In genomic region chr2:166712310-166712709, GRCm38 (mm10) we compare ENCODE assay signal across 9 mouse cellular contexts. TPM values are rescaled to one million over a fixed set of nuclear protein-coding genes. Genes with fewer than 3 reads are reported as not detected.
DNase-seq lines count a peak whose midpoint lies in the region; ATAC-seq and TF ChIP-seq lines count a peak whose summit lies in the region.
"Had no signal": no experiment of that assay in that cellular context is flagged by ENCODE, and none has a peak within 500 bp of the region (broad histone marks: within the 10 kb centered on the region; RNA-seq: fewer than 3 reads in every experiment).

No protein-coding gene starts in this region.

- no peaks in the 10 kb centered on the region for H3K27me3 ChIP-seq in heart, embryonic 13.5 days (replicated peaks)
- H3K27me3 ChIP-seq in E14TG2a.4 (ENCODE audit: insufficient read depth, low read length): peaks cover 81% of the 10 kb centered on the region
- no peaks in the 10 kb centered on the region for H3K27me3 ChIP-seq in forebrain, embryonic 16.5 days (replicated peaks; ENCODE audit: control insufficient read depth, insufficient read depth, low read length)
- H3K27me3 ChIP-seq in liver, postnatal 0 days (ENCODE audit: insufficient read depth, low read length): no peaks in the 10 kb centered on the region

- peak overlapping the region; percentile 79 for H3K4me3 ChIP-seq in heart, embryonic 13.5 days
- H3K4me3 ChIP-seq in E14TG2a.4 (replicated peaks; ENCODE audit: low read length): 0 out of 2 replicates have a peak overlapping the region, but pooled peaks have one; percentile 92
- H3K4me3 ChIP-seq in forebrain, embryonic 16.5 days (replicated peaks; ENCODE audit: low read length): peak overlapping the region; percentile 76
- H3K4me3 ChIP-seq in liver, postnatal 0 days (ENCODE audit: low read depth, low read length): peak overlapping the region; percentile 94
- H3K4me3 ChIP-seq: myocyte had no signal

- no peaks in the 10 kb centered on the region for H3K36me3 ChIP-seq in heart, embryonic 13.5 days
- H3K36me3 ChIP-seq in E14TG2a.4 (ENCODE audit: insufficient read depth, low read length): no peaks in the 10 kb centered on the region
- H3K36me3 ChIP-seq in forebrain, embryonic 16.5 days (ENCODE audit: control insufficient read depth, insufficient read depth): no peaks in the 10 kb centered on the region
- H3K36me3 ChIP-seq in liver, postnatal 0 days (replicated peaks; ENCODE audit: insufficient read depth, low read length): no peaks in the 10 kb centered on the region

- no peak for DNase-seq in heart, postnatal 36 days
- no peak for DNase-seq in liver, postnatal 0 days
- DNase-seq in left cerebral cortex, adult 18-20 months (ENCODE audit: low spot score in 2 of 2): no peak
- no peak for DNase-seq in adrenal gland, adult 18-20 months (ENCODE audit: low spot score in 2 of 2)
- DNase-seq in left cerebral cortex, postnatal 4 days: no peak

- 4% methylated on average over 4 of the region's 4 CpGs for WGBS in heart, embryonic 13.5 days
- 0% methylated on average over 4 of the region's 4 CpGs for WGBS in forebrain, embryonic 16.5 days
- 0% methylated on average over 3 of the region's 4 CpGs for WGBS in liver, postnatal 0 days (ENCODE audit: insufficient replicate concordance)

- peaks cover 31% of the 10 kb centered on the region for H3K4me1 ChIP-seq in heart, embryonic 13.5 days
- H3K4me1 ChIP-seq in E14TG2a.4 (replicated peaks; ENCODE audit: low read depth, low read length): peaks cover 30% of the 10 kb centered on the region
- peaks cover 38% of the 10 kb centered on the region for H3K4me1 ChIP-seq in forebrain, embryonic 16.5 days (replicated peaks; ENCODE audit: control insufficient read depth, insufficient read depth, low read length)
- peaks cover 56% of the 10 kb centered on the region for H3K4me1 ChIP-seq in liver, postnatal 0 days (ENCODE audit: insufficient read depth)

- no peak for TF ChIP-seq EP300 in liver, postnatal 0 days (IDR thresholded peaks at IDR 0.05; ENCODE audit: low read depth)

- peak overlapping the region; percentile 90 for H3K9ac ChIP-seq in heart, embryonic 13.5 days
- H3K9ac ChIP-seq in forebrain, embryonic 16.5 days (replicated peaks; ENCODE audit: low read depth, low read length): peak overlapping the region; percentile 78; the same call in 1 of the 2 replicates
- peak overlapping the region; percentile 88 for H3K9ac ChIP-seq in liver, postnatal 0 days (replicated peaks)

- intact Hi-C loops in heart, postnatal 36 days (cut with DNase I): loop anchor here (2.0 to 5.0 kb wide), 3 partner anchors 70 to 120 kb away; no protein-coding TSS in a partner anchor
- intact Hi-C loops in left cerebral cortex, postnatal 4 days (cut with DNase I): loop anchor here (5.0 kb wide), 1 partner anchor 120 kb away; no protein-coding TSS in a partner anchor

- no peak for TF ChIP-seq CTCF in E14TG2a.4 (conservative IDR thresholded peaks at IDR 0.05; ENCODE audit: low read length)
- TF ChIP-seq CTCF in liver, postnatal 0 days (IDR thresholded peaks at IDR 0.05; ENCODE audit: low read depth): no peak

- H3K9me3 ChIP-seq in heart, embryonic 13.5 days: no peaks in the 10 kb centered on the region
- no peaks in the 10 kb centered on the region for H3K9me3 ChIP-seq in E14TG2a.4 (ENCODE audit: low read length)
- H3K9me3 ChIP-seq in forebrain, embryonic 16.5 days (ENCODE audit: control insufficient read depth, low read length): no peaks in the 10 kb centered on the region
- no peaks in the 10 kb centered on the region for H3K9me3 ChIP-seq in liver, postnatal 0 days (ENCODE audit: low read length)

- peak overlapping the region; percentile 58; the same call in 1 of the 2 replicates for H3K27ac ChIP-seq in heart, embryonic 13.5 days (replicated peaks)
- H3K27ac ChIP-seq in forebrain, embryonic 16.5 days (ENCODE audit: low read length): peak overlapping the region; percentile 75
- peak overlapping the region; percentile 87 for H3K27ac ChIP-seq in liver, postnatal 0 days (ENCODE audit: low read depth)

- peak overlapping the region; percentile 99 for H3K4me2 ChIP-seq in heart, embryonic 13.5 days
- peak overlapping the region; percentile 79 for H3K4me2 ChIP-seq in forebrain, embryonic 16.5 days (ENCODE audit: low read length)
- peak overlapping the region; percentile 94 for H3K4me2 ChIP-seq in liver, postnatal 0 days (ENCODE audit: low read depth, low read length)

- ATAC-seq in heart, embryonic 13.5 days (ENCODE audit: extremely low read depth, insufficient number of reproducible peaks, low FRiP score, low TSS enrichment): no peak
- ATAC-seq in forebrain, embryonic 16.5 days: no peak
- ATAC-seq in liver, postnatal 0 days: no peak

RNA-seq across cellular contexts. Expression of gene Prex1, which starts 1.3 kb away (rescaled TPM):
- polyA plus RNA-seq in heart, embryonic 13.5 days (2015; fragmentation: Nextera tagmentation; extraction: Ambion mirVana): 8.3 and 8.7 TPM in 2 replicates
- 1 to 10 TPM; 5.7 to 6.1 TPM for total RNA-seq in heart, postnatal 36 days (2021)
- polyA plus RNA-seq in forebrain, embryonic 16.5 days (2015; fragmentation: Nextera tagmentation; extraction: Ambion mirVana): 38.5 and 40.5 TPM in 2 replicates
- polyA plus RNA-seq in liver, postnatal 0 days (2015; fragmentation: Nextera tagmentation; extraction: Ambion mirVana): 5.4 and 6.3 TPM in 2 replicates
- total RNA-seq in left cerebral cortex, adult 18-20 months (2021): 100 to 1,000 TPM in 1 of 2 experiments, 10 to 100 TPM in 1; 91.3 to 104 TPM
- total RNA-seq in adrenal gland, adult 18-20 months (2021): 10 to 100 TPM in 1 of 2 experiments, 1 to 10 TPM in 1; 9.4 to 12.7 TPM
- 10 to 100 TPM; 56.7 to 56.9 TPM for total RNA-seq in left cerebral cortex, postnatal 4 days (2021)

Comparison
In these comparisons a context has a peak if more than half of its experiments do, and no peak if none do; other contexts are left out.
1. RNA of gene Prex1, which starts 1.3 kb away (total RNA-seq): 91.3 to 104 TPM in left cerebral cortex, adult 18-20 months and 56.7 to 56.9 TPM in left cerebral cortex, postnatal 4 days; 9.4 to 12.7 TPM in adrenal gland, adult 18-20 months and 5.7 to 6.1 TPM in heart, postnatal 36 days; every median in the first group is over 4 times any median in the second.
2. Peak in every context shown above with its lines, with median percentiles within 50 percentile points of each other: H3K27ac ChIP-seq, H3K4me2 ChIP-seq, H3K4me3 ChIP-seq and H3K9ac ChIP-seq.